ENCODE assay signal across 30 mouse cellular contexts in genomic region chr3:85855947-85856346, GRCm38 (mm10). TPM values are rescaled to one million over a fixed set of nuclear protein-coding genes. Genes with fewer than 3 reads are reported as not detected.
A peak's percentile ranks its signal among the peaks of the same experiment; 100 is the strongest.
DNase-seq lines count a peak whose midpoint lies in the region; ATAC-seq and TF ChIP-seq lines count a peak whose summit lies in the region.
"Had no signal": no experiment of that assay in that cellular context is flagged by ENCODE, and none has a peak within 500 bp of the region (broad histone marks: within the 10 kb centered on the region; RNA-seq: fewer than 3 reads in every experiment).

No protein-coding gene starts in this region.

- peaks cover 15% of the 10 kb centered on the region for H3K4me1 ChIP-seq in heart, embryonic 16.5 days (ENCODE audit: control insufficient read depth, insufficient read depth, low read length)
- H3K4me1 ChIP-seq in liver, embryonic 12.5 days: peaks cover 44% of the 10 kb centered on the region
- H3K4me1 ChIP-seq in liver, embryonic 16.5 days (ENCODE audit: control insufficient read depth, low read depth, low read length): peaks cover 4% of the 10 kb centered on the region
- peaks cover 5% of the 10 kb centered on the region for H3K4me1 ChIP-seq in lung, adult 2 months (ENCODE audit: control insufficient read depth, insufficient read depth, low read length)
- H3K4me1 ChIP-seq: embryonic facial prominence, embryonic 12.5 days; hindbrain, embryonic 15.5 days; midbrain, embryonic 15.5 days; neural tube, embryonic 15.5 days; stomach, embryonic 15.5 days had no signal

- no peak for TF ChIP-seq CTCF in lung, adult 2 months (IDR thresholded peaks at IDR 0.05; ENCODE audit: insufficient read depth, low read length)

- WGBS in heart, embryonic 16.5 days: 79% methylated on average over 5 of the region's 5 CpGs
- WGBS in liver, embryonic 12.5 days (ENCODE audit: insufficient replicate concordance): 49% methylated on average over 5 of the region's 5 CpGs
- WGBS in liver, embryonic 16.5 days (ENCODE audit: insufficient replicate concordance): 71% methylated on average over 5 of the region's 5 CpGs
- 67% methylated on average over 5 of the region's 5 CpGs for WGBS in lung, adult 2 months

- no peaks in the 10 kb centered on the region for H3K36me3 ChIP-seq in heart, embryonic 16.5 days (ENCODE audit: control insufficient read depth, insufficient read depth)
- H3K36me3 ChIP-seq in liver, embryonic 12.5 days: no peaks in the 10 kb centered on the region
- H3K36me3 ChIP-seq in liver, embryonic 16.5 days (ENCODE audit: control insufficient read depth, insufficient read depth): no peaks in the 10 kb centered on the region
- H3K36me3 ChIP-seq: embryonic facial prominence, embryonic 12.5 days; heart, embryonic 12.5 days; hindbrain, embryonic 10.5 days; hindbrain, embryonic 15.5 days; limb, embryonic 12.5 days; midbrain, embryonic 10.5 days; midbrain, embryonic 15.5 days; neural tube, embryonic 15.5 days; stomach, embryonic 15.5 days had no signal

- no peak overlapping the region for H3K4me2 ChIP-seq in heart, embryonic 16.5 days (ENCODE audit: low read depth, low read length)
- H3K4me2 ChIP-seq in liver, embryonic 12.5 days: no peak overlapping the region
- no peak overlapping the region for H3K4me2 ChIP-seq in liver, embryonic 16.5 days (ENCODE audit: low read depth, low read length)
- H3K4me2 ChIP-seq: embryonic facial prominence, embryonic 12.5 days; heart, embryonic 12.5 days; hindbrain, embryonic 15.5 days; limb, embryonic 12.5 days; midbrain, embryonic 15.5 days; neural tube, embryonic 15.5 days; stomach, embryonic 15.5 days had no signal

- no peak for ATAC-seq in heart, embryonic 16.5 days (replicated peaks; ENCODE audit: extremely low read depth, insufficient read depth, low FRiP score)
- ATAC-seq in liver, embryonic 12.5 days: peak; percentile 90
- peak; percentile 70 for ATAC-seq in liver, embryonic 16.5 days (ENCODE audit: low read depth)
- ATAC-seq: inflammation-experienced regulatory T-cells, adult 6 months; midbrain, embryonic 15.5 days had no signal

- TF ChIP-seq POLR2A in lung, adult 2 months (IDR thresholded peaks at IDR 0.05; ENCODE audit: borderline replicate concordance, extremely low read depth, low read depth, low read length): no peak

- no peaks in the 10 kb centered on the region for H3K9me3 ChIP-seq in heart, embryonic 16.5 days (replicated peaks; ENCODE audit: control insufficient read depth, low read length)
- H3K9me3 ChIP-seq in liver, embryonic 12.5 days (replicated peaks): no peaks in the 10 kb centered on the region
- H3K9me3 ChIP-seq in liver, embryonic 16.5 days (replicated peaks; ENCODE audit: control insufficient read depth, low read length): no peaks in the 10 kb centered on the region
- H3K9me3 ChIP-seq: embryonic facial prominence, embryonic 12.5 days; heart, embryonic 12.5 days; hindbrain, embryonic 10.5 days; hindbrain, embryonic 15.5 days; limb, embryonic 12.5 days; midbrain, embryonic 10.5 days; midbrain, embryonic 15.5 days; neural tube, embryonic 15.5 days; stomach, embryonic 15.5 days had no signal

- H3K4me3 ChIP-seq in heart, embryonic 16.5 days (ENCODE audit: low read length): no peak overlapping the region
- no peak overlapping the region for H3K4me3 ChIP-seq in liver, embryonic 12.5 days
- H3K4me3 ChIP-seq in liver, embryonic 16.5 days (ENCODE audit: low read depth, low read length): no peak overlapping the region
- H3K4me3 ChIP-seq in lung, adult 2 months (replicated peaks; ENCODE audit: extremely low read depth, low read depth, low read length): no peak overlapping the region
- H3K4me3 ChIP-seq: embryonic facial prominence, embryonic 12.5 days; heart, embryonic 12.5 days; hindbrain, embryonic 10.5 days; hindbrain, embryonic 15.5 days; left cerebral cortex, adult 2 months; limb, embryonic 12.5 days; midbrain, embryonic 10.5 days; midbrain, embryonic 15.5 days; neural tube, embryonic 15.5 days; stomach, embryonic 15.5 days had no signal

- H3K27ac ChIP-seq in heart, embryonic 16.5 days (ENCODE audit: low read length): 0 out of 2 replicates have a peak overlapping the region, but pooled peaks have one; percentile 9
- H3K27ac ChIP-seq in liver, embryonic 12.5 days: peak overlapping the region; percentile 66
- no peak overlapping the region for H3K27ac ChIP-seq in liver, embryonic 16.5 days (ENCODE audit: low read length)
- H3K27ac ChIP-seq: embryonic facial prominence, embryonic 12.5 days; hindbrain, embryonic 10.5 days; left cerebral cortex, adult 2 months; limb, embryonic 12.5 days; macrophage; midbrain, embryonic 10.5 days; midbrain, embryonic 15.5 days; neural tube, embryonic 15.5 days; stomach, embryonic 15.5 days had no signal

- H3K9ac ChIP-seq in heart, embryonic 16.5 days (ENCODE audit: low read length): no peak overlapping the region
- no peak overlapping the region for H3K9ac ChIP-seq in liver, embryonic 12.5 days
- H3K9ac ChIP-seq in liver, embryonic 16.5 days (ENCODE audit: low read depth, low read length): no peak overlapping the region
- H3K9ac ChIP-seq: embryonic facial prominence, embryonic 12.5 days; heart, embryonic 12.5 days; hindbrain, embryonic 15.5 days; limb, embryonic 12.5 days; midbrain, embryonic 15.5 days; neural tube, embryonic 15.5 days; stomach, embryonic 15.5 days had no signal

- no peaks in the 10 kb centered on the region for H3K27me3 ChIP-seq in heart, embryonic 16.5 days (ENCODE audit: control insufficient read depth, insufficient read depth, low read length)
- H3K27me3 ChIP-seq in liver, embryonic 12.5 days (replicated peaks): no peaks in the 10 kb centered on the region
- H3K27me3 ChIP-seq in liver, embryonic 16.5 days (ENCODE audit: control insufficient read depth, insufficient read depth, low read depth, low read length): no peaks in the 10 kb centered on the region
- H3K27me3 ChIP-seq: CH12.LX; embryonic facial prominence, embryonic 12.5 days; heart, embryonic 12.5 days; hindbrain, embryonic 15.5 days; limb, embryonic 12.5 days; midbrain, embryonic 15.5 days; neural tube, embryonic 15.5 days; stomach, embryonic 15.5 days had no signal

- no peak for DNase-seq in heart, adult 9 months (ENCODE audit: low spot score in 2 of 2)
- DNase-seq in spleen, postnatal 4 days (ENCODE audit: low spot score in 2 of 2): no peak
- DNase-seq in lung, adult 2 months: no peak
- DNase-seq: adrenal gland, postnatal 10 days; B cell, adult 2 months; cerebellum, adult 11-12 months; cerebellum, adult 9-11 months; embryo, embryonic 11 days; gastrocnemius, postnatal 25 days; heart, postnatal 10 days; kidney, adult 11 months; kidney, postnatal 14 days; lung, adult 18-20 months; lung, postnatal 10 days had no signal

RNA-seq across cellular contexts. Expression of gene Glt28d2, which starts 31.4 kb away (rescaled TPM):
- 2.8 and 2.9 TPM in 2 replicates for polyA plus RNA-seq in heart, embryonic 16.5 days (2015; fragmentation: Nextera tagmentation; extraction: Ambion mirVana)
- 0.20 and 0.24 TPM in 2 replicates for polyA plus RNA-seq in liver, embryonic 12.5 days (2016; fragmentation: Nextera tagmentation; extraction: Ambion mirVana)
- 0.17 and 0.20 TPM in 2 replicates for polyA plus RNA-seq in liver, embryonic 16.5 days (2015; fragmentation: Nextera tagmentation; extraction: Ambion mirVana)
- polyA plus RNA-seq in lung, adult 2 months (2012; rRNA removed): 1.9 and 2.6 TPM in 2 replicates
- polyA plus RNA-seq: macrophage; midbrain, embryonic 10.5 days had no signal

RNA-seq across cellular contexts. Expression of gene Gm37240, which starts 31.4 kb away (rescaled TPM):
- 18.4 and 19.3 TPM in 2 replicates for polyA plus RNA-seq in heart, embryonic 16.5 days (2015; fragmentation: Nextera tagmentation; extraction: Ambion mirVana)
- 0.52 and 1.1 TPM in 2 replicates for polyA plus RNA-seq in liver, embryonic 12.5 days (2016; fragmentation: Nextera tagmentation; extraction: Ambion mirVana)
- 0.06 and 0.65 TPM in 2 replicates for polyA plus RNA-seq in liver, embryonic 16.5 days (2015; fragmentation: Nextera tagmentation; extraction: Ambion mirVana)
- polyA plus RNA-seq in lung, adult 2 months (2012; rRNA removed): 11.8 and 16.9 TPM in 2 replicates
- polyA plus RNA-seq: macrophage had no signal

RNA-seq across cellular contexts. Expression of gene Fam160a1, which starts 38.9 kb away (rescaled TPM):
- 10.0 and 10.2 TPM in 2 replicates for polyA plus RNA-seq in heart, embryonic 16.5 days (2015; fragmentation: Nextera tagmentation; extraction: Ambion mirVana)
- polyA plus RNA-seq in liver, embryonic 12.5 days (2016; fragmentation: Nextera tagmentation; extraction: Ambion mirVana): 0.44 and 0.47 TPM in 2 replicates
- polyA plus RNA-seq in liver, embryonic 16.5 days (2015; fragmentation: Nextera tagmentation; extraction: Ambion mirVana): 0.34 and 0.42 TPM in 2 replicates
- polyA plus RNA-seq in lung, adult 2 months (2012; rRNA removed): 9.8 and 14.0 TPM in 2 replicates
- polyA plus RNA-seq: macrophage had no signal
